Mouse (Mus musculus): ENCODE data around the gene Crispld2. TPM values are rescaled to one million over a fixed set of nuclear protein-coding genes. Genes with fewer than 3 reads are reported as not detected.

Crispld2 gene
- total RNA-seq, 1 experiment, result 12.1 TPM

GRCm38 (mm10) chr8:119986174-119986573 lies 6.1 kb upstream of the Crispld2 start:
- Histone ChIP-seq H3K4me3 (ENCODE audit: insufficient read depth in 1 of 2, low read depth in 1 of 2, low read length in 2 of 2, poor library complexity in 1 of 2, severe bottlenecking in 1 of 2) (no peak overlapping the region), H3K36me3 (ENCODE audit: control insufficient read depth, insufficient read depth, low read length, poor library complexity, severe bottlenecking) (no peaks in the 10 kb centered on the region), H3K27ac (ENCODE audit: insufficient read depth, low read depth, low read length, poor library complexity, severe bottlenecking) (no peak overlapping the region), H3K9ac (ENCODE audit: insufficient read depth, low read depth, low read length, poor library complexity, severe bottlenecking) (no peak overlapping the region), H3K9me3 (ENCODE audit: control insufficient read depth, insufficient read depth, low read depth, low read length) (no peaks in the 10 kb centered on the region), H3K4me1 (ENCODE audit: control insufficient read depth in 2 of 2, insufficient read depth in 2 of 2, low read length in 2 of 2, poor library complexity in 1 of 2) (no peaks in the 10 kb centered on the region)
- TF ChIP-seq ZNF384 (IDR thresholded peaks at IDR 0.05; ENCODE audit: low read depth, low read length) (no peak), CHD2 (IDR thresholded peaks at IDR 0.05; ENCODE audit: low read depth, low read length) (no peak), HCFC1 (IDR thresholded peaks at IDR 0.05; ENCODE audit: borderline replicate concordance, insufficient read depth, low read length) (no peak), MAFK (IDR thresholded peaks at IDR 0.05; ENCODE audit: insufficient read depth, low read depth, low read length) (no peak), ZC3H11A (IDR thresholded peaks at IDR 0.05; ENCODE audit: borderline replicate concordance, low read depth, low read length) (no peak)
- DNase-seq (ENCODE audit: low read depth, low spot score), result no peak
- in situ Hi-C loops (cut with MboI; ENCODE audit: low sequenced_read_pairs in 2 of 2, unreplicated experiment in 2 of 2), result no loop called here

GRCm38 (mm10) chr8:119988087-119988486 lies 4.2 kb upstream of the Crispld2 start:
- Histone ChIP-seq H3K9me3 (ENCODE audit: control insufficient read depth, insufficient read depth, low read depth, low read length) (no peaks in the 10 kb centered on the region), H3K36me3 (ENCODE audit: control insufficient read depth, insufficient read depth, low read length, poor library complexity, severe bottlenecking) (no peaks in the 10 kb centered on the region), H3K4me3 (ENCODE audit: insufficient read depth in 1 of 2, low read depth in 1 of 2, low read length in 2 of 2, poor library complexity in 1 of 2, severe bottlenecking in 1 of 2) (no peak overlapping the region), H3K27ac (ENCODE audit: insufficient read depth, low read depth, low read length, poor library complexity, severe bottlenecking) (no peak overlapping the region), H3K4me1 (ENCODE audit: control insufficient read depth in 2 of 2, insufficient read depth in 2 of 2, low read length in 2 of 2, poor library complexity in 1 of 2) (0 out of 4 replicates have a peak, but pooled peaks cover 2% of the 10 kb centered on the region in 2 experiments), H3K9ac (ENCODE audit: insufficient read depth, low read depth, low read length, poor library complexity, severe bottlenecking) (no peak overlapping the region)
- no peak for DNase-seq (ENCODE audit: low read depth, low spot score)
- in situ Hi-C loops (cut with MboI; ENCODE audit: low sequenced_read_pairs in 2 of 2, unreplicated experiment in 2 of 2), result no loop called here
- TF ChIP-seq ZNF384 (IDR thresholded peaks at IDR 0.05; ENCODE audit: low read depth, low read length), result no peak

- in situ Hi-C loops (cut with MboI; ENCODE audit: low sequenced_read_pairs in 2 of 2, unreplicated experiment in 2 of 2), result no loop called here
- Histone ChIP-seq H3K36me3 (ENCODE audit: control insufficient read depth, insufficient read depth, low read length, poor library complexity, severe bottlenecking) (no peaks in the 10 kb centered on the region), H3K9ac (ENCODE audit: insufficient read depth, low read depth, low read length, poor library complexity, severe bottlenecking) (no peak overlapping the region), H3K9me3 (ENCODE audit: control insufficient read depth, insufficient read depth, low read depth, low read length) (no peaks in the 10 kb centered on the region), H3K4me1 (ENCODE audit: control insufficient read depth in 2 of 2, insufficient read depth in 2 of 2, low read length in 2 of 2, poor library complexity in 1 of 2) (0 out of 4 replicates have a peak, but pooled peaks cover 2% of the 10 kb centered on the region in 2 experiments), H3K4me3 (ENCODE audit: insufficient read depth in 1 of 2, low read depth in 1 of 2, low read length in 2 of 2, poor library complexity in 1 of 2, severe bottlenecking in 1 of 2) (no peak overlapping the region), H3K27ac (ENCODE audit: insufficient read depth, low read depth, low read length, poor library complexity, severe bottlenecking) (no peak overlapping the region)
- TF ChIP-seq ZNF384 (IDR thresholded peaks at IDR 0.05; ENCODE audit: low read depth, low read length) (no peak), MAFK (IDR thresholded peaks at IDR 0.05; ENCODE audit: insufficient read depth, low read depth, low read length) (no peak), ZC3H11A (IDR thresholded peaks at IDR 0.05; ENCODE audit: borderline replicate concordance, low read depth, low read length) (no peak)
- no peak for DNase-seq (ENCODE audit: low read depth, low spot score)
These were observed 1.9 kb downstream of the Crispld2 start for GRCm38 (mm10) chr8:119994114-119994513.

- no peaks in the 10 kb centered on the region for H3K9me3 ChIP-seq (ENCODE audit: control insufficient read depth, insufficient read depth, low read depth, low read length)
- TF ChIP-seq ZC3H11A (IDR thresholded peaks at IDR 0.05; ENCODE audit: borderline replicate concordance, low read depth, low read length) (no peak), ZNF384 (IDR thresholded peaks at IDR 0.05; ENCODE audit: low read depth, low read length) (no peak), HCFC1 (IDR thresholded peaks at IDR 0.05; ENCODE audit: borderline replicate concordance, insufficient read depth, low read length) (no peak), MAFK (IDR thresholded peaks at IDR 0.05; ENCODE audit: insufficient read depth, low read depth, low read length) (no peak), CHD2 (IDR thresholded peaks at IDR 0.05; ENCODE audit: low read depth, low read length) (no peak)
- no peak overlapping the region for H3K9ac ChIP-seq (ENCODE audit: insufficient read depth, low read depth, low read length, poor library complexity, severe bottlenecking)
- 0 out of 4 replicates have a peak, but pooled peaks cover 2% of the 10 kb centered on the region in 2 experiments for H3K4me1 ChIP-seq (ENCODE audit: control insufficient read depth in 2 of 2, insufficient read depth in 2 of 2, low read length in 2 of 2, poor library complexity in 1 of 2)
- H3K36me3 ChIP-seq (ENCODE audit: control insufficient read depth, insufficient read depth, low read length, poor library complexity, severe bottlenecking), result no peaks in the 10 kb centered on the region
- no peak overlapping the region for H3K27ac ChIP-seq (ENCODE audit: insufficient read depth, low read depth, low read length, poor library complexity, severe bottlenecking)
- no peak overlapping the region for H3K4me3 ChIP-seq (ENCODE audit: insufficient read depth in 1 of 2, low read depth in 1 of 2, low read length in 2 of 2, poor library complexity in 1 of 2, severe bottlenecking in 1 of 2)
- no peak for DNase-seq (ENCODE audit: low read depth, low spot score)
- in situ Hi-C loops (cut with MboI; ENCODE audit: low sequenced_read_pairs in 2 of 2, unreplicated experiment in 2 of 2), result no loop called here
These were observed 2.3 kb downstream of the Crispld2 start for GRCm38 (mm10) chr8:119994556-119994955.

GRCm38 (mm10) chr8:119997266-119997665 lies 5.0 kb downstream of the Crispld2 start:
- TF ChIP-seq MAFK (IDR thresholded peaks at IDR 0.05; ENCODE audit: insufficient read depth, low read depth, low read length) (no peak), ZNF384 (IDR thresholded peaks at IDR 0.05; ENCODE audit: low read depth, low read length) (no peak), CHD2 (IDR thresholded peaks at IDR 0.05; ENCODE audit: low read depth, low read length) (no peak), ZC3H11A (IDR thresholded peaks at IDR 0.05; ENCODE audit: borderline replicate concordance, low read depth, low read length) (no peak), HCFC1 (IDR thresholded peaks at IDR 0.05; ENCODE audit: borderline replicate concordance, insufficient read depth, low read length) (no peak)

More at GRCm38 (mm10) chr8:119997266-119997665, 5.0 kb downstream of the Crispld2 start:
- DNase-seq (ENCODE audit: low read depth, low spot score), result no peak
- no peak overlapping the region for H3K9ac ChIP-seq (ENCODE audit: insufficient read depth, low read depth, low read length, poor library complexity, severe bottlenecking)
- H3K4me1 ChIP-seq (ENCODE audit: control insufficient read depth in 2 of 2, insufficient read depth in 2 of 2, low read length in 2 of 2, poor library complexity in 1 of 2), result 0 out of 4 replicates have a peak, but pooled peaks cover 0 to 2% of the 10 kb centered on the region in 2 experiments
- in situ Hi-C loops (cut with MboI; ENCODE audit: low sequenced_read_pairs in 2 of 2, unreplicated experiment in 2 of 2), result no loop called here
- H3K9me3 ChIP-seq (ENCODE audit: control insufficient read depth, insufficient read depth, low read depth, low read length), result no peaks in the 10 kb centered on the region
- H3K36me3 ChIP-seq (ENCODE audit: control insufficient read depth, insufficient read depth, low read length, poor library complexity, severe bottlenecking), result no peaks in the 10 kb centered on the region
- no peak overlapping the region for H3K27ac ChIP-seq (ENCODE audit: insufficient read depth, low read depth, low read length, poor library complexity, severe bottlenecking)
- no peak overlapping the region for H3K4me3 ChIP-seq (ENCODE audit: insufficient read depth in 1 of 2, low read depth in 1 of 2, low read length in 2 of 2, poor library complexity in 1 of 2, severe bottlenecking in 1 of 2)
